Mouse (Mus musculus): ENCODE data around the gene Dcaf8.

The Dcaf8 gene

DNA sequence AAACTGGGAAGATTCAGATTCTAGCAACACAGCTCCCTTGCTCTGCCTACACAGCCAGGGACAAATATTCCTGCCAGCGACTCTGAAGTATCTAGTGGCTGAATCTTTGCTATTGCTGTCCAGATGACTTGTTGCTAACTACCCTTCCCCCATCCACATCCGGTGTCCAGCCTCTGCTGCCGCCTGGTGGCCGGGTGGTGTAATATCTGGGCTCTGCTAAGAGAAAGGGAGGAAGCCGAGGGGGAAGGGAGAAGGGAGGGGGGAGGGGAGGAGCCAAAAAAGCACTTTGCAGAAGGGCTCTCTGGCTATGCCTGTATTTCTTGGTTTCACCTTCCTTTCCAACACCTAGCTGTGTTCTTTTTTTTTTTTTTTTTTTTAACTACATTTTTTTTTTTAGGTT lies 69.3 kb downstream of the Dcaf8 start:
- peak; percentile 52; the same call in 1 of the 2 replicates for TF ChIP-seq GATA4 (IDR thresholded peaks at IDR 0.05; ENCODE audit: insufficient replicate concordance, low read length)

DNA sequence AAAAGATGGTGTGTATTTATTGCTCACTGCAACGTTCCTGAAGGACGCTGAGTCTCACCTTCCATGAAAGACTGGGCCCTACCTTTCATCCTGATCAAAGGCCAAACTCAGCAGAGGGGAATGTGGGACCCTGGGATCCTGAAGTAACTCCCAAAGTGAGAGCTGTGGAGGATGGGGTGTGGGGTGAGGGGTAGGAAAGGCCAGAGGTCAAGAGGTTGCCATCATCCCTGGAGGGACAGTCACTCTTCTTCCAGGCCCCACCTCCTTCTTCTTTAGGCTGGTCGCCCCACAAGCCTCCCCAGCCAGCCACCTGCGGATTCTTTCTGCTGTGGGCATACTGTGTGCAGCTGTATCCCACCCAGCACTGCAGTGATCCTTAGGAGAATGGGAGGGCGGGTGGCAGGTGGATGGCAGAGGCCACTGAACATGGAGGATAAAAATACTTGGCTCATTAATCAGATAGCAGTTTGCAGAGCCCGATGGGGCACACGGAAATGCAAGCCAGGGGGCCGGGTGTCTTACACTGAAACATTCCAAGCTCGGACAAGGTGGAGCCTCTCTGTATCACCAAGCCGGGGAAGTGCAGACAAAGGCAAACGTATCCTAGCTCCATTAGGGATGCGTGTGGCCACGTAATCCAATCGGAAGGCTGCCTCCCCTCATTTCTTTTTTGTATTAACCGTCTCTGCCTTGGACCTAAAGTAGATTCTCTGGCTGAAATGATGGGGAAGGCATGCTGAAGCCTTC lies 70.5 kb downstream of the Dcaf8 start:
- no peak for TF ChIP-seq GATA4 (IDR thresholded peaks at IDR 0.05; ENCODE audit: insufficient replicate concordance, low read length)

DNA sequence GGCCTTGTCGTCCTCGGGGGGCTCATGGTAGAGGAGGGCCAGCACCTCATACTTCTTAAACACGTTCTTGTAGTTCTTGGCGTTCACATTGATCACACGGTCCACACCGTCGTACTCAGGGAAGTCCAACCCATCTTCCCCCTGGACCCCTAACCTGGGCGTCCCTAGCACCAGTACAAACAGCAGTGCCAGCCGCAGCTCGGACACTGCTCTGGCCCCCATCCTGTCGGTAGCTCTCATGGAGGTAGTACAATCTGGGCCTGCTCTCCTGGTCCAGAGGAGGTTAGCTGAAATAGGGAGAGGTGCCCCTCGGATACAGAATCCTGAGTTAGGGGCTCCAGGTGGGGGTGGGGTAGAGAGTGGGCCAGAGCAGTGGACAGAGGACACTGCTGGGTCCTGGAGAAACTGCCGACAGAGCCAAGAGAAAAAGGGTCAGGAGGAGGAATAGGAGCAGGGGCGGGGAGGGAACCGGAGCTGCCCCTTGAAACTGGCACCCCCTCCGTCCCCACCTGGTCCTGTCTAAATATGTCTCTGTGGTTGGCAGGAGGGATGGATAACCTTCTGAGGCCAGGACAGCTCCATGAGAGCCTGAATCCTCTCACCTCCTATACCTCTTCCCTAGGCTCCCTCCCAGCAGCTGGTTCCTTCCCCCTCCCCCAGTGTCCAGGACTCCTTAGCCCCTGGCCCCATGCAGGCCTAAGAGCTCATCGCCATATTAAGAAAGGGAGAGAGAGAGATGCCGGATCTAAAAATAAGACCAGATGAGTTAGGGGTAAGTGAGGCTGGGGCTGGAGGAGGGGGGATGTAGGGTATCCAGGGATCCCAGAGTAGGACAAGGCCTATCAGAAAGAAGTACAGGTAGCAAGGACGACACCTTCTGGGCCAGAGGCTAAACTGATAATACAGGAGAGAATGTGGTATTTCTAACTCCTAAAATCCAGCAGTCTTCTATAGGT lies 71.8 kb downstream of the Dcaf8 start, which contains the start of gene Casq1:
Gene Casq1 (minus strand): TSS at position 418 of the 956 bp plus-strand sequence.
- TF ChIP-seq GATA4 (IDR thresholded peaks at IDR 0.05; ENCODE audit: insufficient replicate concordance, low read length): no peak

DNA sequence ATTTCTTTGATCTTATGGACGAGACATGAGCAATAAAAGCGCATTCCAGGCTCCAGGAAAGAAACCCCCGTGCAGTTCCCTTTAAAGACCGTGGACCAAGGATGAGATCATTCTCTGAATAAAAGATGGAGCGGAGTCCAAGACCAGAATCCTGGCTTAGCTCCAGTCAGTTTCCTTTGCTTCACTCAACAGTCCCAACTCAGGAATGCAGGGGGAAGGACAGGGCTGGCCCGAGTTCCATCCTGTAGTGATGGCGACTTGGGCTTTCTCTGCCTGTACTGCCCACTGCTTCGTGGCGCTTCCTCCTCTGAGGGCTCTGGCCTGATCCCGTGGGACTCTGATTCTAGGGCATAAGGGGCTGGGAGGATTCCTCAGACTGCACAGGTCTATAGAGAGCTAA lies 72.5 kb downstream of the Dcaf8 start:
- no peak for TF ChIP-seq GATA4 (IDR thresholded peaks at IDR 0.05; ENCODE audit: insufficient replicate concordance, low read length)

DNA sequence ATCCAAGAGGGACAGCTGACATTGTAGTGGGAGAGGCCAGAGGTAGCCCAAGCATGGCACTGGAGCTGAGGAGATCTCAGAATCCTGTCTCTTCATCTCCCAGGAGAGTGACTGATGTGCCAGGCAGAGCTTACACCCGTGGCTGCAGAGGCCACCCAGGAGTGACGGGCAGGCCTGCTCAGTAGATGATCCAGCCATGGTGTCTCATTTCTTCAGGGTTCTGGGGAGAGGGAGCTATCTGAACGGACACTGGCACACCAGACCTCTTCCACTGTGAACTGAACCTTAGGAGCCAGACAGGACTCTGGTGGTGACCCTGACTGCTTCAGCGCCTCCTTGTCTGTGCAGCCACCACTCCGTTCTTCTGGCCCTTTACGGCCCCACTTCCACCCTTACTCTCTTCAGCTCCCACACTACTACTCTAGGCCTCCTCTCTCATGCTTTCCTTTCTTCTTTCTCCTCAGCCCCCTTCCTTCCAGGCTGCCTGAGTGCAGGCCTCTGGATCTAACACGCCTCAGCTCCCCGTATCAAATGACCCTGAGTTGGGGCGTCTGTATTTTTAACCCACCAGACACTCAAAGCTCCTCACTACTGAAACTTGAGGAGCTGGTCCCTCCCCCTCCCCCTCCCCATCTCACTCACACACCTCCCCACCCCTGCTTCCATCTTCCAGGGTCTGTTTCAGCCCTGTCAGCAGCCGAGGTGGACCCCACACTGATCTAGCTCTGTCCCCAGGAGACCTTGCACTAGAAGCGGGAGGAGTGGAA lies 73.6 kb downstream of the Dcaf8 start:
- TF ChIP-seq GATA4 (IDR thresholded peaks at IDR 0.05; ENCODE audit: insufficient replicate concordance, low read length): no peak

DNA sequence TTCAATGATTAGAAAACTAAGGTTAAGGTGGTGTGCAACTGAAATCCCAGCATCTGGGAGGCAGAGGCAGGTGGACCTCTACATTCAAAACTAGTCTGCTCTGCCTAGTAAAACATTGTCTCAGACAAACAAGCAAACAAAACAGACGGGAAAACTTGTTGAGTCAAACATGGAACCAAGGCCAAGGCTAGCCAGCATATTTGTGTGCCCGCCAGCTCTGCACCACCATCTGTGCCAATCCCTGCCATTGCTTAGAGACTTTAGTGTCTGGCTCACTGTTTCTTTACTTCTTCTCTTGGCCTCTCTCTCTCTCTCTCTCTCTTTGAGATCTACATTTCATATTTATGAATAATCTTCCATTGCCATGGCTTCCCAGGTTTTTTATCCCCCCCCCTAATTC lies 80.3 kb downstream of the Dcaf8 start:
- no peak for TF ChIP-seq GATA4 (IDR thresholded peaks at IDR 0.05; ENCODE audit: insufficient replicate concordance, low read length)

DNA sequence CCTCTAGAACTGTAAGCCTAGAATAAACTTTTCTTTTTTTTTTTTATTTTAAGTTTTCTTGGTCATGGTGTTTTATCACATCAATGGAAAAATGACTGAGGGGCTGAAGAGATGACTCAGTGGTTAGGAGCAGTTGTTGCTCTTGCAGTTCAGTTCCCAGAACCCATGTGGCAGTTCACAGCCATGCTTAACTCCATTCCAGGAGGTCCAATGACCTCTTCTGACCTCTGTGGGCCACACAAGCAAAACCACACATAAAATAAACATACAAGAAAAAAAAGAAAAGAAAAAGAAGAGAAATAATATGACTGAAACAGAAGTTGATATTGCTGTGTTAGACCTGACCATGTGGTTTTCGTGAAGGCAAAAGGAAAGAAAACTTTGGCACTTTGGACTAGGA lies 81.3 kb downstream of the Dcaf8 start:
- no peak for TF ChIP-seq GATA4 (IDR thresholded peaks at IDR 0.05; ENCODE audit: insufficient replicate concordance, low read length)

DNA sequence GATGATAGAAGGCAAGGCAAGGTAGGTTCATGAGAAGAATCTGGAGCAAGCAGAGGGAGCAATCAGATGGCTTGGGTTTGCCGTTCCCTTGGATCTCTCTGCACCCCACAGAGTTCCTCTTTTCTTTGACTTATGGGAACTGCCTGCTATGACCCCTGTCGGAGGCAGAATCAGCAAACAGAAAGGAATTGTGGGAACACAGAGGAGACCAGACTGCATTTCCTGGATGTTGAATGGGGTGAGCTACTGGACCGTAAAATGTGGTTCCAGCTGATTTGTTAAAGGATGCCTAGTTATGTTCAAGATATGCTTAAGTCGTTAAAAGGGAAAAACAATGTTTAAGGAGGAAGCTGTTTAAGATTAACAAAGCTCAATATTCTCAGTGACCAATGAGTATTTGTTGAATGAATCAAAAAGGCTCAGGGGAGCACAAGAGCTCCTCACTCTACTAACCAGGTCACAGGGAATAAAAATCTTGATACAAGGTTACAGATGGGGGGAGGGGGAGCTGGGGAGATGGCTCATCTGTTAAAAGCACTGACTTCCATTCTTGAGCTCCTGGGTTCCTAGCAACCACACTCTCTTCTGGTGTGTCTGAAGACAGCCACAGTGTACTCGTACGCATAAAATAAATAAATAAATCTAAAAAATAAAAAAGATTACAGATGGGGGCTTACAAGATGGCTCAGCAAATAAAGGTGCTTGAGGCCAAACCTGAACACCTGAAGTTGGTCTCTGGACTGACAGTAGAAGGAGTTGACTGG lies 93.2 kb downstream of the Dcaf8 start:
- no peak for TF ChIP-seq GATA4 (IDR thresholded peaks at IDR 0.05; ENCODE audit: insufficient replicate concordance, low read length)

DNA sequence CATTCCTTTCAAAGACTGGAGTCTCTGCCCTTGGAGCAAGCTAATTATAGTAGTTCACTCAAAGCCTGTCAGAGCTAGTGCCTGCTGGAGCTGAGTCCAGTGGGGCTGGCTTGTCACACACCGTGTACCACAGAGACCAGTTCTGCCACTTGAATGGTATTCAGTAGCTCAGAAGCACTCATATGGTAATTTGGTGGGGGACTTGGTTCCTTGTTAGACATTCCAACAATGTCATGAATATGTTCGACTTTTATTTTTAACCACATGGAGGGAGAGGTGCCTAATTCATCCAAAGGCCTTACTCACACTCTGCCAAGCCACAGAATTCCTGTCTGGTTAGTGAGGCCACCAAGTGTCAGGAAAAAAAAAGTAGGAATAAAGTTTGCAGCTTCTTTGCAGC lies 94.5 kb downstream of the Dcaf8 start:
- TF ChIP-seq GATA4 (IDR thresholded peaks at IDR 0.05; ENCODE audit: insufficient replicate concordance, low read length): no peak

DNA sequence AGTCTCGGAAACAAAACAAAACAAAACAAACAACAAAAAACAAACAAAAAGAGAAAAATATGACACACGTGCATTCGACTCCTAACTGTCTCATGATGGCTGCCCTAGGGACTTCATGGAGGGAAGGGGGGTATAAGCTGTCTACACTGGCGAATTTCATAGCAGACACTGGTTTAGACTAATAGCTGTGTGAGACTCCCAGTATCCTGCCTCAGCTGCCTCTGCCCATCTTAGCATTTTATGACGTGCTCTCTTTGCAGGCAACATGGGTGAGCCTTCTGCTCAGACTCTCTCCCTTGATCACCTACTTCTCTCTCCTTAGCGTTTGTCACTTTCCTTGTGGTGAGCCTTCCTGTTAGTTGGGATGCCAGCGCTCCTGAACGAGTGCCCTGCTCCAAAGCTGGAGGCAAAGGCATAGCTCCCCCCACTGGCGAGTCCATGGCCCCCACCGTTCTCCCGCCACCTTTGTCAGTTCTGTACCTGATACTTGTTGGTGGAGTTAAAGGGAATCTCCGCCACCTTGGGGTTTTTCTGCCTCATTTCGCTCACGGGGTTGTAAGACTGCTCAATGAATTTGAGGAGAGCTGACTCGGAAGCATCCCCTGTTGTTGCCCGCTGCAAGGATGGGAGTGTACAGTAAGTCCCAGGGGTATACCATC lies 95.8 kb downstream of the Dcaf8 start:
- TF ChIP-seq GATA4 (IDR thresholded peaks at IDR 0.05; ENCODE audit: insufficient replicate concordance, low read length): no peak
